Mouse (Mus musculus) kidney, postnatal 36 days (tissue): Measurements from ENCODE around the gene Fam117a.

Experiments
- DNase-seq, 2 experiments: peaks; one replicate each; pipeline ENCODE4 v3.0.0; 2021 to 2022; ENCODE audit warnings: mixed read lengths in 2 of 2

The Fam117a gene

DNA sequence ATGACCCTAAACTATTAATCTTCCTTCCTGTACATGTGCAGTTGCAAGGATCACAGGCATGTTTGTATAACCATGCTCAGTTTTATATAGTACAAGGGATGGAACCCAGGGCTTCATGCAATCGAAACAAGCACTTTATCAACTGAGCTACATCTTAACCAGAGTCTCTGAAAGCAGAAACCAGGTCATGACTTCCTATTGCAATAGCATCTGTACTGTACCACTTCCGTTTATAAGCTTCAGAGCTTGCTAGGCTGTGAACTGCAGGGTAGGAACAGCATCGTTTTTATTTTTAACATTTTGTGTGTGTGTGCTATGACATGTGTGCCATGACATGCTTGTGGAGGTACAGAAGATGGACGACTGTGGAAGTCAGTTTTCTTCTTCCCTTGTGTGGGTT is 3.6 kb upstream of the Fam117a start:
- DNase-seq = no peak

DNA sequence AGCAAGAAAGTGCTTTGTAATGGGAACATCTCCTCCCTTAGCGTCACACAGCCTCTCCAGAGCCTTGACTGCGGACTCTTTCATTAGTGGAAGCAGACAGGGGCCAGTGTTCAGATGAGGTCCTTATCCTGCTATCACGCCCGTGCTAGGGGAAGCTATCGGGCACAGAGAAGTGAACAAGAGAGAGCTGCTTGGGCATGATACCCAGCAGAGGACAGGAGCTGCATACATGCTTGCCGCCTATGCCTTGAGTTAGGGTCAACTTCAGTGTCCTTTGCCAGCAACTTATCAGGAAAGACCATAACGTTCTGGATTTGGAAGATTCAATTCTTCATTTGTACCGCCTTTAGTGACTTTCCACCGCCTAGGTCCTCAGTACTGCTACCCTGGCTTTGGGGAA is 3.0 kb upstream of the Fam117a start:
- no peak for DNase-seq

DNA sequence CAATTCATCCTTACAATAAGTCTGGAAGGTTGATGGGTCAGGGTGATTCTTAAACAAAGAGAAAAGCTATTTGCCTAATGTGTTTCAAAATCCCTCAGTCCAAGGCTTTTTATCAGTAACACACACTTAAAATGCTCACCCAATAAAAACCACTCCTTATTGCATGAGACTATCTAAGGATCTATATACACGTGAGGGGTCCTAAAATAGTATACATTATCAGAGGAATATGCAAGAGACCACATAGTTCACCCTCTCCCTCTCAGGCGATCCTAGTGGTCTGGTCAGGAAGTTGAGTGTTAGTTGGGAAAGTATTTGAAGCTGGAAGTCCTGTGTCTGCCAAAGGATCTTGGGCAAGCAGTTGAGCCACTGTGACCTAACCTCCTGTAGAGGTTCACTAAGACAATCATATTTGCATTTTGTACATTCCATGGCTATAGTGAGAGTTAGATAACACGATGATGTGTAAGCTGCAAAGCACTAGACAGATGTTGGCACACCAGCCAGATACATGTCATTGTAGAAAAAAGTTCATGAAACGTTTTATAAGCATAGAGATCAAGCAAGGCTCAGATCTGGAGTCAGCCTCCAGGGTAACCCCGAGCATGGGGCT is 2.3 kb upstream of the Fam117a start:
- no peak for DNase-seq

DNA sequence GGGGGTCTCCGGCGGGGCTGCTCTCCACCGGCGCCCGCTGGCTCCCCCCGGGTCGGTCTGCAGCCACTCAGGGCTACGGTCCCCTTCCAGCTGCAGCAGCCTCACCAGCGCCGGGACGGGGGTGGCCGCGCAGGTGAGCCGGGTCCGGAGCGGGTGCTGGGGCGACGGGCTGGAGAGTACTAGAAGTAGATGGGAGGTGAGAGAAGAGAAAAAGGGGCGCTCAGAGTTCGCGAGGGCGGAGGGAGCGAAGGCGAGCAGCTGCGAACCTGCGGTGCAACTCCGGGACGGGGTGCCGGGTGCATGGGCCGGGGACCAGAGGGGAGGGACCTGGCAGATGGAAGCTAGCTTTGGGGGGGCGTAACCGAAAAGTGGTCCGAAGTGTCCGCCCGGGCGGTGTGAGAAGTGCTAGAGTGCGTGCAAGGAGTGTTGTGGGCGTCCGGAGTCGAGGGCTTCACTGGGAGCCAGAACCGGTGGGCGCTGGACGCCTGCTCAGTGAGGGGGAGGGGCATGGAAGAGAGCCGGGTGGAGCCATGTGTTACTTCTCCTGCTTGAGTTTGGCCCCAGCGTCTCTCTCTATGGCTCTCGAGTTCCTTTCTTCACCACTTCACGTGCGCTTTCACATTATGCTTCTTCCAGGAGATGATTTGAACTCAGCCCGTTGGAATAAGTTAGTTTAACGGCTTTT is 453 bp downstream of the Fam117a start:
- peak; percentile 51 to 78 for DNase-seq

DNA sequence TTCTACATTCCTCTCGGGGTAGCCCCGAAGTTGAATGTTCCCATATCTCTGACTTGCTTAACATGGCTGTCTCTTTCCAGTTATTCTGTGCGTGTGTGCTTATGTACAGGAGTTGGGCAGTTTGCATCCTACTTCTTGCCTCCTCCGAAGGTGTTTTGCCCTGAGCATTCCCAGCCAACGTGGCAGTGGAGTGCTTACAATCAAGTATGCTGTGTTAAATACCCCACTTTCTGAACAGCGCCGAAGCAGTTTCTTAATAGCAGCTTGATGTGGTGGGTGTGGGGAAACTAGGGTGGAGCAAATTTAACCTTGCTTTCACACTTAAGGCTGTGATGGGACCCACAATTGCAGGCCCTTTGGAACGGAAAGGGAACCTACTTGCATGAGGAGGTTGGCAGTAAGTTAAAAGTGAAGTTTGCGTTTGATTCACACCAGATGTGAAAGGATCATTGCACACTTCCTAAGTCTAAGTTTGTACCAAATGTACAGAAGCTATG is 1.1 kb downstream of the Fam117a start:
- DNase-seq = no peak

DNA sequence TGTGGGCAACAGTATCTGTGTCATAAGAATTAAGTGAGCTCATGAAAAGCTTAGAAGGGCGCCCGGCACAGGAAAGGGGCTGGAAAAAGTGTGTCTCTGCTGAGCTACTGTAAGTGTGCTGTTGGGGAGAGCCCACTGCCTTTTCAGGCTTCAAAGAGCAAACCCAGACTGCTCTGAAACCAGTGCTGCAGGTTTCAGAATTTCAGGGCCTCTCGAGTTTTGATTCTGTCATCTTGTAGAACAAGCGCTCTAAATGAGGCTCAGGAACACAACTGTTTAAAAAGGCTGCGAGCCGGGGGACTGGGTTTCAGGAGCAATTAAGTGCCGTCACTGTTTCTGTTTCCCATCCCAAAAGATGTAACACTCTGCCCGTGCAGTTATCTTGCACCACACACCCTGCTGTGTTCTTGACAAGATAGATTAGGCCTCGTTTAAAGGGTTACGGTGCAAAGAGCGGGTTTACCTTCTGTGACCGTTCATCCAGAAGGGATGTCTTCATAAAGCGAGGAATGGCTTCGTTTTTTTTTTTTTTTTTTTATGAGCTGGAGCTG is 2.7 kb downstream of the Fam117a start:
- no peak for DNase-seq

DNA sequence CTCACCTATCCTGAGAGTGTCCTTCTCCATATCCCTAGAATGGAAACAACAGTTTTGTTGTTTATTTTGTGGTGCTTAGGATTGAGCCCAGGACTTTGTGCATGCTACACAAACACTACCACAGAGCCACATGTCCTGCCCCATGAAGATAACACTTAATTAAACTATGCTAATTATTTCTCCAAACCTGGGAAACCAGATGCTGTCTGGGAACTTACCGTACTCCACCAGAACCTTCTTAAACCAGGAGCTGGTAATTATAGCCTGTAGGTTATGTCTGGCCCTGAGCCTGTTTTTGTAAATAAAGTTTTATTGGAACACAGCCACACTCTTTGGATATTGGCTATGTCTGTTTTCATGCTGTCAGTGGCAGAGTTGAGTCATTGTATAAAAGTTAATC is 3.4 kb downstream of the Fam117a start:
- no peak for DNase-seq

DNA sequence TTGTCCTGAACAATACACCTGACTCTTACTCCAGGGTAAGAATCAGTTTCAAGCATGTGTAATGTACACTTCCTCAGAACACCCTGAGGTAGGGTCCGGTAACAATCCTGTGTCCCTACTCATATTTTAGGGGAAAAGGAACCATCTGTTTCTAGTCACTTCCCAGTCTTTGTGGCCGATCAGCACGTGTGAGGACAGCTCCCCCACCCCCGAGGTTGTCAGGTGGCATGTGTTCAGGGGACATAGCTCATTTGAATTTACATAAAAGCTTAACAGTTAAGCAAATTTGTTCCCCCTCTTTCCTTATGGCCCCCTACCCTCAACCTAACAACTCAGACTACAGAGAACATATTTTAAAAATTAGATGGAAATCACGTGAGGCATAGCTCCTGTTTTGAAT is 3.8 kb downstream of the Fam117a start:
- no peak for DNase-seq

DNA sequence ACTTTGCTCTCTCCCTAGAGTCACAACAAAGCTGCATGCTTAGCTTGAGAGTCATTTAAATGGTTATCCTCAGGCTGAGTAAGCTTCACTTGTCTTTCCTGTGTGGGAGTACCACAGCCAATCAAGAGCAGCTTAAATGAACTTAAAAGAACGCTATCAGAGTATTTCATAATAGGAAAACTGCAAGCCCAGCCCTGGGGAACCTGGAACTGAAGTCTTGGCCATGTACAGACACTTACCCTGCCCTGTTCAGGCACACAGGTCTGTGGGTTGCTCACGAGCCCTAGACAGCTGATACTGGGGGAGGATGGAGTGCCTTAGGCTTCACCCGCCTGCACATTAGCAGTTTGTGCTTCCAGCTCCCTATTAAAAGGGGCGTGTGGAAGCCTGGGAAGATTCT is 6.4 kb downstream of the Fam117a start:
- DNase-seq = no peak

DNA sequence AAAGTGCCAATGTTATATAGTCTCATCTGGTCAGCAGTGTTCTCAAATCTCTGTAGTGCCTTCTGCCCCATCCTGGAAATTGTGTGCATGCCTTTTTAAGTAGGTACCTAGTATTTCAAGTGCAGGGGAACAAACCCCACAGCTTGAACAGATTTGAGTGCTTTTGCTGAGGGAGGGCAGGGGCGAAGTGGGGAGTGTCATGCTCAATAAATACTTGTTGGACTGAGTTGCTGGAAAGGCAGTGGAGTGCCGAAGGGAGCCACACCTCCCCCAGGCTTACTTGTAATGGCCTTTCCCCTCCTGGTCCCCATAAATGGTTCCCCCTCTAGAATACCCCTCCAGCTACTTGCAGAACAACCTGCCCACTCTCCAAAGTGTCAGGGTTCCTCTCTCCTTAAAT is 7.4 kb downstream of the Fam117a start:
- DNase-seq = no peak

DNA sequence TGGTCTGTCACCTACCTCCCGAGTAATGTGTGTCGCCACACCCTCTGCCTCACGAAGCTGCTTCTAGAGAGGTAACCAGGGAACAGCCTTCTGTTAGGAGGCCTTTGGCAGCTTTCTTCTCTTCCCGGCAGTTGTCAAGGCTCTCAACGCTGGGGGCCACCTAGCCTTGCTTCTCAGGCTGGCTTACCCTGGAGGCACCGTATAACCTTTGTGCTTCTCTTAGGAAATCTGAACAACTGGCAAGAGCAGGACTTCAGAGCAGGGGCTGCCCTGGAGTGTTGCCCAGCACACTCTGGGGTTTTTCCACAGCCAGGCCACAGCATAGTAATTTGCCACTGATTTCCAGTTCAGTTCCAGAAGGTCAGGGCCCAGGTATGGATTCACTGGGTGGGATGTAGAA is 13.5 kb downstream of the Fam117a start:
- DNase-seq = peak; percentile 81

DNA sequence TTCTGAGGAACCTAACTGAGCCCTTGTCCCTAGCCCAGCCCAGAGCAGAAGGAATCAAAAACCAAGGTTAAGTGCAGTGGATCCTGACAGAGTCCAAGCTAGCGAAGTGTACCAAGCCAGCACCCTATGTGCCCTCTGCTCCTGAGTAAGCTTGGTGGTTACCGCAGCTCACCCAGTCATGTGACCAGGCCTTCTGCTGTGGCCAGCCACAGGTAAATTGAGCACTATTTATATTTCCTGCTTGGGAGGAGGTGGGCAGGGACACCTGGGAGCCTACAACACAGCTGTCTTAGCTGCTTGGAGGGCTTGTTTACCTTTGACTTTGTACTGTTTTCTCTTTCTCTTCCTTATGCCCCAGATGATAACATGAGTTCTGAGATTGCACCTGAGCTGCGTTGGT is 14.1 kb downstream of the Fam117a start:
- DNase-seq = peak; percentile 66 to 67

DNA sequence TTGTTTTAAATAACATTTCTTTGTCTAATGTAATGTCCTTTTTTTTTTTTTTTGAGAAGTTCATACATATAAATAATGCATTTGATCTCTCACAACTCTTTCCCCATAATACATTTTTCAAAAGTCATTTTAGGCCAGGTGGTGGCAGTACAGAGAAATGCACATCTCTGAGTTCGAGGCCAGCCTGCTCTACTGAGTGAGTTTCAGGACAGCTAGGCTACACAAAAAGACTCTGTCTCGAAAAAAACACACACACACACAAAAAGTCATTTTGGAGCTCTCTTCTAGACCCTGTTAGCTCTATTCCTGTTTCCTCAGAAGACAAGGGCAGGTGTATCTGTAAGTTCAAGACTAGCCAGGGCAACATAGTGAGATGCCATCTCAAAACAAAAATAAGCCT is 15.9 kb downstream of the Fam117a start:
- no peak for DNase-seq

DNA sequence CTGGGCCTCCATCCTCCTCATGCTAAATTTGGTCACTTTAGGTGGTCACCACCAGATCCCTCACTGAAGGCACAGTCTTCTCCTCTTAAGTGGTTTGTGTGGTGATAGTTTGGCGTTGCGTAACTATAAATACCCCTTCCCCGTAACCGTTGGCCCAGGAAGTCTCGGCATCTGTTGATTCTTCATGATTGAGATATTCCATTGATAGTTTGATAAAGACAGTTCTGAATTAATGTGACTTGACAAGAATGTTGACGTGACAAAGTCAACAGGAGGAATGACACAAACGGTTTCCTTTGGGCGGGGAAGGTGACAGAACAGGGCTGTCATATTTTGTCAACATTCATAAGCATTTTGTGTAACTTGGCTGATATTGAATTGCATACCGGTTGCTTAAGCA is 16.4 kb downstream of the Fam117a start:
- no peak for DNase-seq

DNA sequence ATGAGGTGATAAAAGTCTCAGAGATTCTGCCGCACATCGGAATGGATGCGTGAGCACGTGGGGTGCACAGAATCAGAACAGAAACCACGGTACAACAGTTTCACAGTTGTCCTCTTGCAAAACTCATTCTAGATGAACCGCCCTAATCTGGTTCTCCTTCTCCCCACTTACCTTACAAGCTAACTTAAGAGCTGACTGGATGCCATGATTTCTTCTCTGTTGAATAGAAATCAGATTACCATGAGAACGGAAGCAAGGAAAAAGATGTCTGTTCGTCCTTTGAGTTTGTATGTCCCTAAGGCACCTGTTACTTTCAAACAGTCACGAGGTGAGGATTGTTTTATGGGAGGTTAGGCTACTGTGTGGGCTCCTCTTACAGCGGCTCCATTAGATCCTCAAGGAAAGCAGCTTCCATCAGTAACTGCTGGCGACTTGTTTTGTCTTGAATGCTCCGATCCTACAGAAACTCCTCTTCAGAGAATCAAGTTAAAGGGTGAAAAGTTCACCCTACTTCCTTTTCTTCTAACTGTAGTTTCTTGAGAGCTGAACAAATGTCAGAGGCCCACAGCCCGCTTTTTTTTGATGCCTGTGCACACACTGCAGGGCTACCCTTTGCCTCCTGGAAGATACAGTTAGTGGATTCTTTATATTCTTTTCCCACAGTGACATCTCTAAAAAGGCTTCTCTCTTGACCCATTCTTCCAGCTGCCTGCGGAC is 17.6 kb downstream of the Fam117a start:
- no peak for DNase-seq

DNA sequence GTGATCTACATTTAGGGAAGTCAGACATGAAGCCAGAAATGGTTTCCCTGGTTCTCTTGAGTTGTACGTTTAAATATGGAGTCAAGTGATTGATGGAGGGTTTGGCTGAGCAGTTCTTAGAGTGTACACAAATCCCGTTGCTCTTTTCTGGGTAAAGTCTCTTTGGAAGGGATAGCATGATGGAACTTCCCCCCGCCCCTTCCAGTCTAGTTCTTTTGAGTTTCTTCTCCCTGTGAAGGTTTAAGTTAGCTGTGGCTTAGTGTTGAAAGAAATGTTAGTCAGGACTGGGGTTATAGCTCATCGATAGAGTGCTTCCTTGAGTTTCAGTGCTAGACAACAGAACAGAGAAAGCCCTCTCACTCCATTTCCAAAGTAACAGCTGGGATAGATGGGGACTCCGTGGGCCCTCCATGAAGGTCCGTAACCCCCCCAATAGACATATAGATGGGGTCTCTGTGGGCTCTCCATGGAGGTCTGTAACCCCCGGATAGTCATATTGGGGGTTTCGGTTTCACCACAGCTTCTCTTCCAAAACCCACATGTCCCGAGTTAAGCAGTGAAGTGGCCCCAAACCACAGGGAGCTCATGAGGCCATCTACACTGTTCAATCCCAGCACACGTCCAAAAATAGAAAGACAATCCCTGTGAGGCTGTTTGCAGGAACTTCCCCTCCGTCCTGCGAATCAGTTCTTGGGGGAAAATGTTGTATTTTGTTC is 18.3 kb downstream of the Fam117a start:
- no peak for DNase-seq

DNA sequence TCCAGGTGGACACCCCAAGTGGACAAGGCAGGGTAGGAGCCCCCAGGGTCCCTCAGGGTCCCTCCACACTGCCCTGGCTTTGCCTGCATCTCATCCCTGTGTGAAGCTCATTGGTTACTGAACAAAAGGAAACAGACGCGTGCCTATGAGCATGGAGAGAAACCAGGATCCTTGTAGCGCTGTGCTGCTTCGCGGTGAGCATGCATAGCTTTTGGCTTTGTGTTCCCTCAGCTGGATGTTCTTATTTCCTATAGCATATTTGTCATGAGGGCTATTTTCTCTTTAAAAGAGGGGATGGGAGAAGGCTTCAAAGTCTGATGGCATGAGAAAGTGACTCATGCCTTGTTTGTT is 18.8 kb downstream of the Fam117a start:
- DNase-seq = no peak

DNA sequence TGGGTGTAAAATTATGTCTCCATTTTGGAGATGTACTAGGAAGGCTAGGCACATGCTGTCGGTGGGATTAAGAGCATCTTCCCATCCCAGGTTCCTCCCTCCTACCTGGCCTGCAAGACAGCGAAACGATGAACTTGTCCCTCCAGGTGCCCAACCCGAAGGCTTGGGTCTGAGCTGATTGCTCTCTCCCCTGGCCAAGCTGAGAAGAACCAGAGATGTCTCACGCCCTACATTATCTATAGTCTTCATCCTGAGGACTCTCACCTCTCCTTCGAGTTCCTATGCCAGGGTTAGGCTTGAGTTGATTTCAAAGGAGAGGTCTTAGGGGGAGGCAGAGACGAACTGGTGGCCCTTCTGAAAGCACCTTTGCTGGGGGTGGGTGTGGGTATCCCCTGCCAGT is 19.2 kb downstream of the Fam117a start:
- DNase-seq = no peak

DNA sequence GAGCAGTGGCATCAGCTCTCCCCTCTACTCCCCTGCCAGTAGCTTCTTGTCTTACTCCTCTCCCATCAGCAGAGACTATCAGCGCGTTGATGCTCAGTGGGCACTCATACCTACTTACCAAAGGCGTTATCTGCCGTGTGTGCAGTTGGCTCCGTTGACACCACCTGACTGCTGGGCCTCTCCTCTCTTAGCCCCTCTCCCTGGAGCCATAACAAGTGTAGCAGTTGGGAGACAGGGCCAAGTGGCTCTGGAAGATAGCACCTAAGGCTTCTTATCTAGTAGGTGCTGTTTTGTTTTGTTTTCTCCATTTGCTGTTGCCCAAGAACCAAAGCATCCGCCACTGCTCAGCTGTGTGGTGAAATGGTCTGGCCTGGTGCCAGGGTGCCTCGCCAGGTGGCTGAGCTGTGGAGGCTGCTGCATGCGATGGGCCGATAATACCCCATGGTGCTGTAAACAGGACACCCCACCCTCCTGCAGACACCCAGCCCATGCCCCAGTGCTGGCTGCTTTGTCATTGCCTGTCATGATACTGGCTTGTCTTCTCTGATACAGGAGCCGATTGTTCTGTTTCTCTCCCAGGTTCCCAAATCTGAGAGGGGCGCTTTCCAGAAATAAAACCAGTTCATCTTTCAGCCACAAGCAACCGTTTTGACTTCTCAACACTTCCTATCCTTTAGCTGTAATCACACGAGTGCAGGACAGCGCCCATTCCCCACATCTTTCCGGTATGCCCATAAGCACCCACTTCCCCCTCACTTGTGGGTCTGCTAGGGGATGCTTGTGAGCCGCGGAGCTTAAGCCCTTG is 19.9 kb downstream of the Fam117a start:
- DNase-seq = peak; percentile 29 to 72

DNA sequence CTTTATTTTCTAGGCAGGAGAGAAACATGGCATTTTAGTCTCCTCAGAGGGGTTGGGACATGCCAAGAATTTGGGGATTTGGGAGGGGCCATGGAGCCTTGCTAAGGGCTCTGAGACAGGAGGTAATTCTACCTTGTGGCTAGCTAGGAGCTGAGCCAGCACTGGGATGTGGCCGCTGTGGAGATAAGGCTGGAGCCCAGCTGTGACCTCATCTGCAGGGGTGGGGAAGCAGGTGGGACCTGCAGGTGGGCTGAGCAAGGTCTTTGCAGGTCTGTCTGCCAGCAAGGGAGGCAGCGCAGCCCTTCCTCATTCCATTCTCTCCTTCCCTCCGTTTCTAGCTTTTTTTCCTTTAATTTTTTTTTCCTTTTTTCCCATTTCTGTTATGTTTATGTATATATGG is 21.4 kb downstream of the Fam117a start:
- no peak for DNase-seq

DNA sequence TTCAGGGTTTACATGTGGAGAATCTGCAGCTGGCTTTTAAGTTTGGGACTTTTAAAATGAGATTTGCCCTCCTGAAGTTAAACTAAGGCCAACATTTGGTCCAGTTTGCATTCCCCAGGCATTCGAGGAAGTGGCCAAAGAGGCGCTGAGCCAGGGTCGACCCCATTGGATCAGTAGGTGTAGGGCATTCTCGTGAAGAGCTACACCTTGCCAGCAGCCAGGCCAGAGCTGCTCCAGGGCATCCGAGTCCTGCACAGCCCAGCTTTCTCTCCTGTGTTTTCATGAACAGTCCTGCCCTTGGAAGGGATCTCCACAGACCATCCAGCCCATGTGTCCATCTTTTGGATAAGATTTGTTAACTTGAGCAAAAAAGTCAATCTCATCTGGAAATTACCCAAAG is 27.6 kb downstream of the Fam117a start:
- DNase-seq = no peak

DNA sequence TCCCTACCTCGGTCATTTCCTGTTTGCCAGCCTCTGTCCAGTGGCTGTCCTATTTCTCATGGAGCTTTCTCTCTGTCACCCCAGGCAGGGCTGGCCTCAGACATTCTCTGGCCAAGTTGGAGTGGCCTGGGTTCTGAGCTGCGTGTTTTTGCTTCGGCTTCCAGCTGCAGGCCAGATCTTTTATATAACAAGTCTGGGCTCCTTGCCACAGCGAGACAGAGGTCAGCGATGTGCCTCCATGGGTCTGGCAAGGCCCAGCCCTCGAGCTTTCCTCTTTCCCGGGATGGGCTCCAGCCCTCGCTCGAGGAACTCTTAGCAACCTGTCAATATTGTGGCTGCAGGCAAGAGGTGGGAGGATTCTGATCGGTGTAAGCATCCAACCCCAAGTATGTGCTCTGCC is 28.8 kb downstream of the Fam117a start:
- peak; percentile 90 to 95 for DNase-seq
